Mouse (Mus musculus): ENCODE measurements at regions not wholly inside any gene's neighbourhood (a gene's known extent, or its start where the extent isn't known, plus 50 kb on each side); places are given as distances from the start of the nearest gene placed in this dataset.

DNA sequence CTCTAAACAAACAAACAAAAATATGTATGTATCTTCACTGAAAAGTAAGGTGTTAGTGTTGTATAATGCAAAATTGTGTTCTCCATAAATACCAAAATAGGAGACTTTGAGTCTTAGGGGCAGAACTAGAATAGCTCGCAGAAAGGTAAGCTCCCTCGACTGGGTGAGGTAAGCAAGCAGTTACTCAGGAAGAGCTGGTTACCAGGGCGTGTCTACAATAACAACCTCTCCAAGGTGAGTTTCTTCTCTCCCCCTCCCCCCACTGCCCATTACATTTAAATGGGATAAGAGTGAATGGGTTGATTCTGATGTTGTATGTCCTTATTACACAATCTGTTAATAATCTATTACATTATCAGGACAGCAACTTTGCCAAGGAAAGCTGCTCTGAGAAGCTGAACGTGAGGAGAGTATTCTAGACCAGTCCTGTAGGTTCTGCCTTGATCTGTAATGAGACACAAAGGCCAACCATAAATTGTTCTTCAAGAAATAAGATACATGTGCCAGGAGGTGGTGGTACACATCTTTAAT is 125.2 kb upstream of the Zfand5 start:
- no peak for DNase-seq

DNA sequence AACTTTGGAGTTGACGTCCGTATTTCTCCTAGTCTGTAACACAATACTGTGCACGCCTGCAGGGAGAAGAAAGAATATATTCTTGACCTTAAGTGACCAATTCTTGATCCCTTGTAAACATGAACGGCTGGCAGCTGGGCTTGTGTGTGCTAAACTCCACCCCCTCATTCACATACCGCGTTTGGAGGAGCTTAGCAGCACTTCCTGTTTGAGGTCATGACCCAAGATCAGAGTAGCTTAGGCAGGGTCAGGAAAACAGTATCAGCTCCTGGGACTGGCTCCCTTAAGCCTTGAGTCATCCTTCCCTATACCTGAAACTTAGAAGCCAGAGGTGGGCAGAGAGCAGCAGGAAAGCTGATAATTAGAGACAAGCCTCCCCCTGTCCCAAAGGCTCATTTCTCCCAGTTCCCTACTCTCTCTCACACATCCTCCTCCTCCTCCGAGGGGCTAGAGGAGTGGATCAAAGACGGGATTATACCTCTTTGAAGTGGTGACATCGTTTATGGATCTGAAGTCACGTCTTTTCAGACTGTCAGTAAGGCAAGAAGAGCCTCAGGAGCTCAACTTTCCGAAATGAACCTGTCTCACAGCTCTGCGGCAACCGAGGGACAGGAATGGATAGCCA is 127.3 kb upstream of the Zfand5 start:
- peak; percentile 56 to 65 for DNase-seq

DNA sequence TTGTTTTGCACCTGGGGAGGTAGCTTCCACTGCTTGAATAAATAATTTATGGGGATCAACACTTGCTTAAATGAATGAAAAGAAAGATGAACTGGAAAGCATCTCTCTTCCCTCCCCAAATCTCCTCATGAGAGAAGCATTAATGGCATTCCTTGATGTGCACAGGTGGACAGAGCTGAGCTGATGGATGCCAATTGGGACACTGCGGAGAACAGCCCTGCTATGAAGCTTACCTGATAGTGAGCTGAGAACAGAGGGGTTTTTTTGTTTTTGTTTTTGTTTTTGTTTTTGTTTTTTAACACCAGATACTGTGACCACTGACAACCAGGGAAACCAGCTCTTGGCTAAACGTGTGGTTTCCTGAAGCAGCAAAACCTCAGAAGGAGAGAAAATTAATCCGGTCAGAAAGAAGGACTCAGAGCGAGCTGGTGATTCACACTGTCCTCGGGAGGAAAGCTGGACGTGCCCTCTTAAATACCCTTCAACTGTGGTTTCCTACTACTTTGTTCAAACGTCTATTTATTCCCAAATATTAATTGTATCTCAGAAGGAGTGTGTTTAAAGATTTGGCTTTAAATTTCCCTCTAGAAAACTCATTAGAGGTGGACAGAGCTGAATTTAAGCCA is 128.0 kb upstream of the Zfand5 start:
- DNase-seq, result no peak

DNA sequence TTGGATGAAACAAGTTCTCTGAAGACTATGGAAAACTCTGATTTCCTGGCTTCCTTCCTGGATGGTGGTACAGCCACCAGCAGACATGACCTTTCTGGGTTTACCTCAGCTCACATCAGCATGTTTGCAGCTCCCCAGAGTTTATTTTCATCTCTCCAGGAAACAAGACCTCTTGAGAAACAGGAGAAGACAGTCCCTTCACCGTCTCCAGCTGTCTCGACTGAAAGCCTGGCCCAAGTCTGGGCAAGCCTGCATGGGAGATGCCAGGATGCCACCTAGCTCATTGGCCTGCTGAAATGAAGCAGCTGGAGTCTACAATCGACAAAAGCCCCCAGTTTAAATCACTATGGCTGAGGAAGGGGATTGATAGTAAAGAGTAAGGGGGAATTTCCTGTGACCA is 131.6 kb upstream of the Zfand5 start:
- no peak for DNase-seq

DNA sequence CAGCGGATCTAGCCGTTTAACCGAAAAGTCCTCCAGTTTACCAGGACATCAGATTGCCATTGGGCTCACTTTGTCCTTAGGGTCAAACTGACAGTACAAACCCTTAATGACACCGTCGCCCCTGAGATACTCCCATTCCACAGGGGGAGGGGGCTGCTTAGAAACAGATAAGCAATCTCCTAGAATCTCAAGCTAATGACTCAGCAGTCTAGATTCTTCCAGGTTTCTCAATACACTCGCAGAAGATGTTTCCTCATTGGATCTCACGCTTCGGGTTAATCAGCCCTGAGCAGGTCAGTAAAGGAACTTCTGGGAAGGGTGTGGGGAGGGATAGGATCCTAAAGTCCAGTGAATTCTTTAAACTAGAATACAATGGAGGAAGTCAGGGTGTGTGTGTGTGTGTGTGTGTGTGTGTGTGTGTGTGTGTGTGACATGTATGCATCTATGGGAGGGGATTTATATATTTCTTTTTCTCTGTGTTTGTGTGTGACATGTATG is 133.0 kb upstream of the Zfand5 start:
- DNase-seq, result no peak

DNA sequence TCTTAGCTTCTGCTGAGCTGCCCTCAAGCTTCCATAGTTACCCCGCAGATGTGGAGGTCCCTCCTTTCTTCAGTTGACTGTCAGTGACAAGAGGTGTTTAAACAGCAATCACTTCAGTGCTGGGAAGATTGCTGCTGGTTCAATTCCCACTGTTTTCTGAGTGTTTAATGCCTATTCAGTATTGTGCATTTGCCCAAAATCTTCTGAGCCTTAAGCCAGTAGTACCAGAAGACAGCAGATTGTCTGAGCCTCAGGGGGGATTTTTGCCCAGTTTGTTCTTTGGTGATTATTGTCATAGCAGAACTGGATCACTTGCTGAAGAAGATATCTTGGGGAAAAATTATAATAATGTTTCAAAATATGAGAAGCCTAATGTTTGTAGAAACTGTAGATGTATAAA is 135.3 kb upstream of the Zfand5 start:
- DNase-seq, result no peak

DNA sequence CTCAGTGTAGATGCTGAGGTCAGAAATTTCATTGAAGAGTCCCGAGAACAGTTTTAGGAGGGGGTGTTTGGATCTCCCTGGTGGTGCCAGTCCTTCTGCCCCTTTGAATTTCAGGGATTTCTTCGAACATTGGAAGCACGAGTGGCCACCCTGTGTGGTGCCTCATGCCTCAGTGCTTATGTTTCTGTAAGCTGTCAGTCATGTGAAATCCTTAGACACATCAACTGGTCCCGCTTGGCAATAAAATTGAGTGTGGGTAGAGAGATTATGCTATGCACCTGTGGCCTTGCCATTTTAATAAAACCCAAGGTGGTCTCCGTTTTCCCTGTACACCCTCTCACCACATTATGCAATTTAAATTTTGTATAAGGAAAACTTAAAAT is 136.1 kb upstream of the Zfand5 start:
- DNase-seq, result no peak

DNA sequence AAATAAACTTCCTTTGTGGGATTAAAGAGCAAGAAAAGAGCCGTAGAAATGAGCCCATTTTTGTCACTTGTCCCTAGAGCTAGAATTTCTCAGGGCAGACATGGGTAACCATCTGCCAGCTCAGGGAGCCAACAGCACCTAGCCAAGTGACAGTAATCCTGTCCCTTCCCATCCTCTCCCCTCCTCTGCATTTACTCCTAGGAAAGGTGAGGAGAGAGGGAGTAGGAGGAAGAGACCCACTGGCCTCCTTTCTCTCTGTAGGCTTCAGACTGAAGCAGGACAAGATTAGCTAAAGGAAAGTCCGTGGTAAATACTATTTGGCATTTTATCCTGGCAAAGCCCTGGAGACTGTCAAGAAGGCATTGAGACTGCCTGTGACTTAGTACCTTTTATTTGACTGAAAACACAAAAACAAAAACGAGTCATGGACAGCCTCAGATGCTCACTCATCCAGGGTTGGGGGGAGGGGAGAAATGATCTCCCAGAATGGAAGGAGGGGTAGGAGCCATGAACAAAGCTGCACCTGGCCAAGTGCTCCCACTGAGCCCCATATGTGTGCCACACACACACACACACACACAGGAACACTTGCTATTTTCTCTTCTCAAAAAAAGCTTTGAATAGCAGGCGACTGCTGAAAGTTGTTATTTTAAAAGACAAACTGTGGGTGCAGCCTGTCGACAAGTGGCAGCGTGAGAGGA is 136.6 kb upstream of the Zfand5 start:
- no peak for DNase-seq

DNA sequence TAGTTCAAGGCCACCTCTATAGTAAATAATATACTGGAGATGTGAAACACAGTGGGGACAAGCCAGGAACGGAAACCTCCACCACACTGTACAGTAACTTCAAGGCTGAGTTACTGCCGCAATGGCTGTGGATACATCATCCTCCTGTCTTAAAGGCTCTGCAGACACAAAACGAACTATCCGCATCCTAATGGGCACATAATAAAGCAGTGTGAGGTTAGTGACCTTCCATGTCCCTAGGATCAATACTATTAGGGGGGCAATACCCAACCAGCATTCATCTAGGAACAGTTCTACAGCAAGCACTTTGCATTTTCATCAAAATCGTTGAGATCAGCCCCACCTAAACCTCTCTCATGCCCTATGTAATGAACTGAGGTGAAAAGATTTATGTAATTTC is 142.4 kb upstream of the Zfand5 start:
- no peak for DNase-seq

DNA sequence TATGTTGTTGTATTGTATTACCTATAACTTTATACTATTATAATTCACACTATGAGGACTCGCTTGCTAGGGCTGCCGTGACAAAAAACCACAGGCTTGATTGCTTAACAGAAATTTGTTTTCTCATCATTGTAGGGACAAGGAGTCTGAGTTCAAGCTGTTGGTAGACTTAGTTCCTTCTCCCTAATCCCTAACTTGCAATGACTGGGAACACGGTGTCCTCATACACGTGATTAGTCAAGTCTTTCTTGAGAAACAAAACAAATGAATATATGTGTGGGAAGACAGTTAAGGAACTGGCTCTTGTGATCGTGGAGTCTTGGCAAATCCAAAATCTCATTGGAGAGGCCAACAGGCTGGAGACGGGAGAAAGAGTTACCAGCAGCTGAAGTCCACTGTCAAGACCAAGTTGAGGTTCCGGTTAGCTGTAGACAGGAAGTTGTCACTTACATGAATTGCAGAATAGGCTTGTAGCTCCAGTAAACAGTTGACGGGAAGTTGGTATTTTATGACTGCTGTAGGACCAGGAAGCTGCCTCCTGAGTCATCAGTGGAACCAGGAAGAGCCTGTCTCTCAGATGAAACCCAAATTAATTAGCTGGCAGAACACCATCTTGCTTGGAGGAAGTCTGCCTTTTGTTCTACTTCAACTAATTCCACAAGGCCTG is 144.9 kb upstream of the Zfand5 start:
- peak; percentile 12 to 62 for DNase-seq

DNA sequence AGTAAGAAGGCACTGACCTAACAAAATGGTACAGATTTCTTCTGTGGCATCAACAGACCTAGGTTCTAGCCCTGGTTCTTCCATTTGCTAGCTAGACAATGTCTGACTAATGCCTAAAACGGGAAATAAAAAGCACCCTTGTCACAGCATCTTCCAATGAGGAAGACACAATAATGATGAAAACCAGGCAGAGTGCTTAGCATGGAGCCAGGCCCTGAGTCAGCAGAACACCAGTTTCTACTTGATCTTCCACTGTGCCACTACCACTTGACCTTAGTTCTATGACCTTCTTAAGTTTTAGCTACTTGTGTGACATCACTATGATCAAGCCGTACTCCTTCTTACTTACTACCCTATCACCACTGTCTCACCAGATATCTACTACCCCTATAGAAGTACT is 145.4 kb upstream of the Zfand5 start:
- peak in 1 of 2 experiments; percentile 11 for DNase-seq

DNA sequence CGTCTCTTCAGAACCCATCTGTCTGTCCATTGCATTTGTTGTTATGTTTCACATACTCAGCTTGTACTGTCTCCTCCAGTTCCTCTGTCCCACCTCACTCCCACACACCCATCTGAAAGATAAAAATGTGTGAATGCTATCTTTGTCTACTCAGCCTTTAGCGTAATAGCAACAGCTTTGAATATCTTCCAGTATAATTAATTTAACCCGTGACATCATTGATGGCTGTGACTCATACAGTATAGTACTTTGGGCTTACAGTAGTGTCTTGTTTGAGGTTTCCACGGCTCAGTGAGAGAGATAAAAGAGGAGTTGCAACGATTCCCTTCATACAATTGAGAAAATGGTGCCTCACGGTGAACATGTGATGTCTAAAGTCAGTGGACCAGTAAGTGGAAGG is 152.6 kb upstream of the Zfand5 start:
- no peak for DNase-seq

DNA sequence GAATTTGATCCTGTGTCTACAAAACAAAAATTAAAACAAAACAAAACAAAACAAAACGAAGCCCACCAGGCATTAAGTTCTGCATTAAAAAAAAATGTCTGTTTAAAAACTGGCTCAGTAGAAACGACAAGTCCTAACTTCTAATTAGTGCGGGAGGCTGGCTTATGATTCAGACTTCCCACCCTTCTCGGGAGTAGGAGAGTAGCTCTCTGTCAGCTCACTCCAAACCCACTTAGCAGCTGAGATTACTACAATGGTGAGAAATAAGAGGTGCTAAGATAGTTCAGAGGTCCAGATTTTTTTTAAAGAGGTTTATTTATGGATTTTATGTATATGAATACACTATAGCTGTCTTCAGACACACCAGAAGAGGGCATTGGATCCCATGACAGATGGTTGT is 153.3 kb upstream of the Zfand5 start:
- DNase-seq, result no peak

DNA sequence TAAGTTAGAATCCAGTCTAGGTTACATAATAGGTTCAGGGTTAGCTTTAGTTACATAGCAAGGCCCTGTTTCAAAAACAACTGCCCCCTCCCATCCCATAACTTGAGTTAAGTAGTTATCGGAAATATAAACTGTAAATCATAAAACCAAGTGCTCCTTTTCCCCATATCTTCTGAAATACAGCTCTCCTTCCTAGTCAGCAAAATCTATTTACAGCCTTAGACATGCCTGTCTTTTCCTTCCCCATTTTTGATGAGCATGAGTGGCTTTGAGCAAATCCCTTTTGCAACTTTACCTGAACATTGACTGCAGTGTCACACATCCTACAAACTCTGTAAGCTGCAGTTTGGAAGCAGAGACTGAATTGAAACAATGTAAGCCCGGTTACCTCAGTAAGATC is 156.4 kb upstream of the Zfand5 start:
- no peak for DNase-seq

DNA sequence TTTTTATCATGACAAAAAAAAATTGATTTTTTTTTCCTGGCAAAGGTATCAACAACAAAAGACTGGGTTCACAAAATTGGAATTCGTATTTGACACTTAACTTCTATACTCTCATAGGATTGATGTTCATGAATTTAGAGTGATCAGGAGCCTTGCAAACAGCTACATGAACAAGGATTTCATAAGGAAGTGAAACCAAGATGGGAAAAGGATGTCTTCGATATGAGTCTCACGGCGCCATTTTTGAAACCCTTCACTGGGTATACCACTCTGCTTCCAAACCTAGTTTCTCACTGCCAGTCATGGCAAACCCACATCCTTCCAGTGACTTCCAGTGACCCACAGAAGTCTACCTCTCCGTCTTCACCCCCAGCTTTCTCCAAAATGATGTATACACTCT is 157.8 kb upstream of the Tmc1 start:
- DNase-seq, result no peak

DNA sequence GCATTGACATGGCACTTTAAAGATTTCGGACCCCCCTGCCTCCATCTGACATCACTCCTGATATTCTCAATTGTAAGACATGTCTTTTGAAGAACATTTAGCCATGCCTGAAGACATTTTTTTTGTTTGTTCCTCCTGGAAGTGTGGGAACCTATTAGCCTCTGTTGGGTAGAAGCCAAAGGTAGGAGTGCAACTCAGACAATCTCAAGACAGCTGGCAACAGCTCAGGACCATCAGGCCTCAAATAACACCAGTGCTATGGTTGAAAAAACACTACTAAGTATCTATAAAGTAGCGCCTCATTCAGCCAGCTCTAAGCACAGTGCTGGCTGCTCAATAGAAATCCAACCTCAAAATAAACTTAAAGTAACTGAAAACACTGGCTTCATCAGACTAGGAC is 154.3 kb upstream of the Tmc1 start:
- peak; percentile 49 to 54 for DNase-seq

DNA sequence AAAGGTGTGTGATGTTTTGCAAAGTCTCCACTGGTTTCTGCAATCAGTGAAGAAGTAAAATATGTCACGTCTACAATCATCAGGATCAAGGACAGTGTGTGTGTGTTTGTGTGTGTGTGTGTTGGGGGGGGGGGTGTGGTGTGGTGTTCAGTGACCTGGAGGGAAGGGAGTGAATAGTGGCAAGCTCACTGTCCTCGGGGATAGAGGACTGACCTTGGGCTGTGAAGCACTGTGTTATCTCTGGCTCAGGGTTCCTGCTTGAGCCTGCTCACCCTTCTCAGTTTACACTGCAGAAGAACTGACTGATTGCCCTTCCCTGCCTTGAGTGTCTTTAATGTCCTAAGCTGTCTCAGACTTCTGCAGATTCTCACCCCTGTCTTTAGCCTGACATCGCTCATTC is 153.7 kb upstream of the Tmc1 start:
- peak; percentile 16 to 25 for DNase-seq

DNA sequence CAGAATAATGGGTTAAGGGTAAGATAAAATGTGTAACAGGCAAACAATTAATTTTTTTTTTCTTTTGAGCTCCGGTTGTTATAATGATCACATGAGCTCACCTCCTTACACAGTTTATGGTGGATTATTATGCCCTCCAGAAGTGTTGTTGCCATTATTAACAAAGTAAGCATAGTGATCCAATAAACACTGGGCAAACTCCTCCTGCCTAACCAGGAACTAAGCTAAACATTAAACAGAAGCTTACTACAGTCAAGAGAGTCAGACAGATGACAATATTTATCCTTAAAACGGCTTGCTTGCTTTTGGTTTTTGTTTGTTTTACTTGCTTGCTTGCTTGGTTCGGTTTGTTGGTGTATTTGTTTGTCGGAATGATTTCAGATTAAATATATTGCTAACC is 153.3 kb upstream of the Tmc1 start:
- peak in 1 of 2 experiments; percentile 45 for DNase-seq

DNA sequence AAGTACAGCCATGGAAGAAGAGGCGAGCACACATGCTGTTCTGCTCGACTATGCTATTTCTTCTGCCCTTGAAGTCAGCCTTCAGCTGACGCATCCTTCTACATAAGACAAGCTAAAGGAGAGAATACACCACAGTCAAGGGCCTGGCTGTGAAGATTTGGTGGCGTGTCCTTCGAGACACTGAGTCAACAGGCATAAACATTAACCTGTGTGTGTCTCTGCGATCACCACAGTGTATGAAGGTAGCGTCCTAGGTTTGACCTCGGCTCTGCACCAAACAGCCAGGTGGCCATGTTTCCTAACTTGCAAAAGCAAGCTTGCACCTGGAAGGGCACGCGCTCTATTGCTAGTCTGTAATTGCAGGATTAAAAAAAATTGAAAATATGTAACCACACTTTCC is 152.8 kb upstream of the Tmc1 start:
- DNase-seq, result peak; percentile 21 to 45

DNA sequence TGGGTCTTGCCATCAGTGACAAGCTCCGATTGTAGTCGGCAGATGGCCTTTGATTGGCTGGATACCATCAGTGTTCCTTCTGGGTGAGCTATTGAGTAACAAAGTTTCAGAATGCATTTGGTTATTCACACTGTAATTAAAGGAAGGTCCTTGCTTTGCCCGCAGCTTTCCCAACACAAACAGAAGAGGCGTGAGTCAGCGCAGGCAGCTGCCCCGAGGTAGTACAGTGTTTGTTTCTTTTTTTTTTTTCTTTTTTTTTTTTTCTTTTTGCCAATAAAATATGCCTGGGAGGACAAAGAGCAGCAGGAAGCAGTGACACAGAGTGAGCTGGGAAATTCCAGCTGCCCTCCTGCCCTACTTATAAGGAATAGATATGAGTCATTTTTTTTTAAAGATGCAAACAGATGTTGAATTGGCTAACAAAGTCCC is 152.3 kb upstream of the Tmc1 start:
- peak; percentile 70 to 71 for DNase-seq

DNA sequence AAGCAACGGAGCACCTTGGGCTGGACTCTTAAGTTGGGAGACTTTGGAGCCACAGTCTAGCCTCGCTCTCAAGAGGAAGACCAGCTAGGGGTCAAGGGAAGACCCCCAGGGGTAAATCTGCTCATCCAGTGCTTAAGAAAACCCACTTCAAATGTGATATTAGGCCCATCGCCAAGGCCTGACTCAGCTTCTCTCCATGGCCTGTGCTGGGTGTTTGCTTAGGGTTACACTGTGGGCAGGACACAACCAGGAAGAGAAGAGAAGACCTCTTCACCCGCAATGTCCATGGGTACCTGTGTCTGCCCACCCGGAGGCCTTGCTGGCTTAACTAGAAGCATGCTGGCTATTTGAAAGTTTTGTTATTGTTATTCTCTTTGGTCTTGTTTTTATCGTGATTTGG is 151.0 kb upstream of the Tmc1 start:
- no peak for DNase-seq

DNA sequence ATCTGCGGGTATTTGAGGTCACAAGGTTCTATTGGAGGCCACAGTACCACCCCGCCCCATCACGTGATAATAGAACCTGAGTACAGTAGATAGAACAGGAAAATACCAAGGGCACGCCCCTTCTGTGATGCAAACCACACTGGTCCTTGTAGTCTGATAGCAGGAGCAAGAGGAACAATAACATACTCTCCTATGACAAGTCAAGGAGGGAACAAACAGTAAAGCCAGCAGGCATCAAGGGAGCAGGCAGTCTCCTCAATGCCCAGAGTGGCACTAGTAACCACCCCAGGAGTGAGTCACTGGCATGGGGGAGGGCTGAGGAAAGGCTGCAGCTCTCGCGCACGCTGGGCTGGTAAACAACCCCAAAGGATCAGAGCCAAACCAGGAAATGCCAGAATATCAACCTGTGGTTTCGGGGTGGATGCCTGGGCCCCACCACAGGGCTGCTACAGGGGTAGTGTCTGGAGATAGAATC is 150.5 kb upstream of the Tmc1 start:
- DNase-seq, result peak in 1 of 2 experiments; percentile 17

Measured in kidney, postnatal 36 days (tissue).